Mouse (Mus musculus) lung, postnatal 0 days (tissue): Measurements from ENCODE around the gene Abcb10.
"Not testable (repeated sequence)": the region's sequence is repeated elsewhere in the genome, so short reads cannot be mapped to it uniquely, and the experiment has no call there.

ENCODE experiments used
- CTCF ChIP-seq: IDR thresholded peaks from 2 replicates; pipeline ENCODE4 v1.5.1; 2016; ENCODE audit warnings: antibody characterized with exemption, mild to moderate bottlenecking
- EP300 ChIP-seq: IDR thresholded peaks from 2 replicates; pipeline ENCODE4 v1.6.1; 2016; ENCODE audit warnings: antibody characterized with exemption, mild to moderate bottlenecking, control low read depth

DNA sequence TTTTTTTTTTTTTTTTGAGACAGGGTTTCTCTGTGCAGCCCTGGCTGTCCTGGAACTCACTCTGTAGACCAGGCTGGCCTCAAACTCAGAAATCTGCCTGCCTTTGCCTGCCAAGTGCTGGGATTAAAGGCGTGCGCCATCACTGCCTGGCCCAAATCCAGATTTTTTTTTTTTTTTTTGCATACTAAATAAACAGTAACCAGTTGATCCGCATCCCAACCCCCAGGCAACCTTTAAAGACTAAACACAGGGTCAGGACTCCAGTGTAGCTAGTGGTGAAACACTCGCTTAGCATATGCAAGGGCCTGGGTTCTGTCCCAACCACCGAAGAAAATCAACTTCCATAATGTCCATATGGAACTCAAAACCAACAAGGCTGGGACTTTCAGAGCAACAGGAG lies 22.4 kb downstream of the Abcb10 start:
- not testable (repeated sequence) for TF ChIP-seq EP300, CTCF
